Mouse (Mus musculus): Measurements from ENCODE around the gene Nanos2.

DNA sequence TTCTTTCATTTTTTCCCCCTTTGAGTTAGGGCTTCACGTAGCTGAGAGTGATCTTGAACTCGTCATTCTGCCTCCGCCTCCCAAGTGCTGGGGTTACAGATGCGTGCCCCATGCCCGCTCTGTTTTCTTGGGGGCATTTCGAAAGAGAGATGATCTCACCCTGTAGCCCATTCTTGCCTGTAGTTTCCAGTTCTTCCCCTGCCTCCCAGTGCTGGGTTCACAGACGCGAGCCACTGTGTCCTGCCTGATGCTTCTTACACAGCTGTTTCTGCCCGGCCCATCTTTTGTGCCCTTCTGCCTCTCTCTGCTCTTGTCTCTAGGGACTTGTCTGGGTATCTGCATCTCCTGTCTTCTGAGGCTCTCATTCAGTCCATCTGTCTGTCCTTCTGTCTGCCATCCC, 44.4 kb upstream of the Nanos2 start:
- TF ChIP-seq CTCF (IDR thresholded peaks at IDR 0.05; ENCODE audit: low read depth) (no peak), EP300 (IDR thresholded peaks at IDR 0.05; ENCODE audit: low read depth) (no peak)
